Mouse (Mus musculus) heart, adult 18-20 months (tissue): ENCODE results near the gene 4833423E24Rik. TPM values are rescaled to one million over a fixed set of nuclear protein-coding genes. Genes with fewer than 3 reads are reported as not detected.
A peak's percentile ranks its signal among the peaks of the same experiment; 100 is the strongest.

Experiments
- DNase-seq, 2 experiments: peaks; one replicate each; pipeline ENCODE4 v3.0.0; 2021 to 2022; ENCODE audit warnings: mixed read lengths in 1 of 2
- long read RNA-seq, 2 experiments: library from polyadenylated mRNA; stranded (forward); transcript quantifications; one replicate each; pipeline ENCODE4 v2.0.0; 2021
- total RNA-seq, 2 experiments: library from RNA; stranded (reverse); gene quantifications; 2 replicates each; pipeline ENCODE4 v1.2.3; 2021

4833423E24Rik gene
- total RNA-seq, result under 1 TPM in 1 of 2 experiments, not detected in 1; 0.21 TPM
- long read RNA-seq, experiment 1, result 0 reads
- long read RNA-seq, experiment 2, result 0 reads

- DNase-seq, result no peak
These were observed at the start of gene 4833423E24Rik for GRCm38 (mm10) chr2:85518879-85519278. 4833423E24Rik (minus strand) TSS chr2:85519024.

- peak; percentile 21 to 42 for DNase-seq
These were observed 42.4 kb upstream of the 4833423E24Rik start for GRCm38 (mm10) chr2:85561187-85561586.

GRCm38 (mm10) chr2:85560226-85560625 lies 41.4 kb upstream of the 4833423E24Rik start:
- DNase-seq, result peak in 1 of 2 experiments; percentile 3

- DNase-seq, result no peak
These were observed 36.0 kb upstream of the 4833423E24Rik start for GRCm38 (mm10) chr2:85554806-85555205.

GRCm38 (mm10) chr2:85533934-85534333 lies 15.1 kb upstream of the 4833423E24Rik start:
- DNase-seq, result no peak

GRCm38 (mm10) chr2:85532082-85532778 lies 13.4 kb upstream of the 4833423E24Rik start:
- DNase-seq, result no peak

- no peak for DNase-seq
These were observed 4.2 kb upstream of the 4833423E24Rik start for GRCm38 (mm10) chr2:85522859-85523489.

GRCm38 (mm10) chr2:85518292-85518691 lies 532 bp downstream of the 4833423E24Rik start:
- DNase-seq, result no peak

- DNase-seq, result no peak
These were observed 8.4 kb downstream of the 4833423E24Rik start for GRCm38 (mm10) chr2:85510376-85510775.

- no peak for DNase-seq
These were observed 28.4 kb downstream of the 4833423E24Rik start for GRCm38 (mm10) chr2:85490396-85490795.

GRCm38 (mm10) chr2:85466801-85467325 lies 52.0 kb downstream of the 4833423E24Rik start:
- DNase-seq, result peak; percentile 25 to 27

- DNase-seq, result no peak
These were observed 75.3 kb downstream of the 4833423E24Rik start, which contains the start of gene Olfr995 for GRCm38 (mm10) chr2:85443539-85443938. Olfr995 (minus strand) TSS chr2:85443639.

- DNase-seq, result no peak
These were observed 76.3 kb downstream of the 4833423E24Rik start for GRCm38 (mm10) chr2:85442546-85442945.

- DNase-seq, result no peak
These were observed 82.5 kb downstream of the 4833423E24Rik start, which contains the start of gene Olfr994 for GRCm38 (mm10) chr2:85436351-85436750. Olfr994 (minus strand) TSS chr2:85436451.

Other genes with a start within 250 kb of the 4833423E24Rik start
- not detected for gene Olfr987, start 179.7 kb downstream of the 4833423E24Rik start, total RNA-seq
- gene Olfr988, start 155.8 kb downstream of the 4833423E24Rik start, total RNA-seq, result not detected
- not detected for gene Olfr992, start 109.6 kb downstream of the 4833423E24Rik start, total RNA-seq
- not detected for gene Olfr993, start 104.1 kb downstream of the 4833423E24Rik start, total RNA-seq
- not detected for gene Olfr994, start 82.6 kb downstream of the 4833423E24Rik start, total RNA-seq
- gene Olfr995, start 75.4 kb downstream of the 4833423E24Rik start, total RNA-seq, result not detected
- gene Olfr996, start 60.2 kb upstream of the 4833423E24Rik start, total RNA-seq, result not detected
- not detected for gene Olfr998, start 69.9 kb upstream of the 4833423E24Rik start, total RNA-seq
- not detected for gene Olfr1000, start 92.9 kb upstream of the 4833423E24Rik start, total RNA-seq
- gene Olfr1002, start 131.7 kb upstream of the 4833423E24Rik start, total RNA-seq, result not detected
- not detected for gene Olfr154, start 145.4 kb upstream of the 4833423E24Rik start, total RNA-seq
- not detected for gene Olfr1006, start 159.7 kb upstream of the 4833423E24Rik start, total RNA-seq
- gene Olfr1008, start 170.4 kb upstream of the 4833423E24Rik start, total RNA-seq, result not detected
- not detected for gene Olfr1009, start 196.4 kb upstream of the 4833423E24Rik start, total RNA-seq
- not detected for gene Olfr1012, start 243.7 kb upstream of the 4833423E24Rik start, total RNA-seq
- not detected for gene Olfr1013, start 248.1 kb upstream of the 4833423E24Rik start, total RNA-seq